Mouse (Mus musculus) yolk sac, embryonic 10.5 days (tissue): ENCODE results near the gene Gm20388.

Experiments
- DNase-seq: peaks from one replicate; pipeline ENCODE4 v3.0.0-alpha.2; 2017; ENCODE audit warnings: low spot score

Gm20388 gene

GRCm38 (mm10) chr8:123760579-123760978, 3849.9 kb downstream of the Gm20388 start:
- DNase-seq = peak; percentile 29

GRCm38 (mm10) chr8:123761266-123761882, 3850.7 kb downstream of the Gm20388 start:
- no peak for DNase-seq

- DNase-seq = no peak
These were observed 3851.2 kb downstream of the Gm20388 start for GRCm38 (mm10) chr8:123761883-123762270.

GRCm38 (mm10) chr8:123763355-123763754, 3852.7 kb downstream of the Gm20388 start:
- DNase-seq = no peak

GRCm38 (mm10) chr8:123764671-123765070, 3854.0 kb downstream of the Gm20388 start:
- no peak for DNase-seq

GRCm38 (mm10) chr8:123766516-123766915, 3855.9 kb downstream of the Gm20388 start:
- no peak for DNase-seq

GRCm38 (mm10) chr8:123767874-123768273, 3857.2 kb downstream of the Gm20388 start:
- DNase-seq = no peak

GRCm38 (mm10) chr8:123768492-123769356, 3858.1 kb downstream of the Gm20388 start:
- DNase-seq = no peak

GRCm38 (mm10) chr8:123773468-123773867, 3862.8 kb downstream of the Gm20388 start:
- no peak for DNase-seq

GRCm38 (mm10) chr8:123774491-123774890, 3863.8 kb downstream of the Gm20388 start:
- no peak for DNase-seq

GRCm38 (mm10) chr8:123777319-123777718, 3866.7 kb downstream of the Gm20388 start:
- DNase-seq = no peak

GRCm38 (mm10) chr8:123780471-123780870, 3869.8 kb downstream of the Gm20388 start:
- no peak for DNase-seq

GRCm38 (mm10) chr8:123781256-123781655, 3870.6 kb downstream of the Gm20388 start:
- no peak for DNase-seq

GRCm38 (mm10) chr8:123783525-123784249, 3873.0 kb downstream of the Gm20388 start:
- peak; percentile 89 for DNase-seq

GRCm38 (mm10) chr8:123786166-123786565, 3875.5 kb downstream of the Gm20388 start:
- DNase-seq = no peak

GRCm38 (mm10) chr8:123786644-123787043, 3876.0 kb downstream of the Gm20388 start:
- DNase-seq = no peak

- no peak for DNase-seq
These were observed 3876.7 kb downstream of the Gm20388 start for GRCm38 (mm10) chr8:123787254-123787897.

GRCm38 (mm10) chr8:123788416-123789170, 3878.0 kb downstream of the Gm20388 start:
- no peak for DNase-seq

GRCm38 (mm10) chr8:123789461-123789860, 3878.8 kb downstream of the Gm20388 start:
- no peak for DNase-seq

GRCm38 (mm10) chr8:123789970-123790369, 3879.3 kb downstream of the Gm20388 start:
- peak; percentile 82 for DNase-seq

- no peak for DNase-seq
These were observed 3880.6 kb downstream of the Gm20388 start for GRCm38 (mm10) chr8:123791101-123791844.
